Mouse (Mus musculus): ENCODE measurements around the gene Pclo. TPM values are rescaled to one million over a fixed set of nuclear protein-coding genes. Genes with fewer than 3 reads are reported as not detected.
"Not testable (repeated sequence)": the region's sequence is repeated elsewhere in the genome, so short reads cannot be mapped to it uniquely, and the experiment has no call there.

Pclo gene
- total RNA-seq (2022), result 10 to 100 TPM in 3 of 4 experiments, 1 to 10 TPM in 1; 8.2 to 15.3 (median 12.8) TPM

GRCm38 (mm10) chr5:14514631-14515523 is at the start of gene Pclo:
Pclo (plus strand) TSS chr5:14514918.
- DNase-seq, result peak; percentile 70

GRCm38 (mm10) chr5:14494431-14494830 is 20.3 kb upstream of the Pclo start:
- not testable (repeated sequence) for DNase-seq

GRCm38 (mm10) chr5:14508522-14508921 is 6.2 kb upstream of the Pclo start:
- DNase-seq, result no peak

GRCm38 (mm10) chr5:14509621-14510020 is 5.1 kb upstream of the Pclo start:
- no peak for DNase-seq

GRCm38 (mm10) chr5:14518131-14518832 is 3.6 kb downstream of the Pclo start:
- no peak for DNase-seq

- no peak for DNase-seq
Observed at GRCm38 (mm10) chr5:14522006-14522405, 7.3 kb downstream of the Pclo start.

GRCm38 (mm10) chr5:14526038-14526437 is 11.3 kb downstream of the Pclo start:
- DNase-seq, result no peak

GRCm38 (mm10) chr5:14527796-14528195 is 13.1 kb downstream of the Pclo start:
- no peak for DNase-seq

- DNase-seq, result no peak
Observed at GRCm38 (mm10) chr5:14531906-14532305, 17.2 kb downstream of the Pclo start.

- no peak for DNase-seq
Observed at GRCm38 (mm10) chr5:14539346-14539745, 24.6 kb downstream of the Pclo start.

- no peak for DNase-seq
Observed at GRCm38 (mm10) chr5:14539961-14540627, 25.4 kb downstream of the Pclo start.

GRCm38 (mm10) chr5:14575626-14576025 is 60.9 kb downstream of the Pclo start:
- DNase-seq, result no peak

GRCm38 (mm10) chr5:14591479-14591878 is 76.8 kb downstream of the Pclo start:
- DNase-seq, result no peak

- no peak for DNase-seq
Observed at GRCm38 (mm10) chr5:14595426-14596013, 80.8 kb downstream of the Pclo start.

- no peak for DNase-seq
Observed at GRCm38 (mm10) chr5:14608318-14608717, 93.6 kb downstream of the Pclo start.

GRCm38 (mm10) chr5:14621146-14621545 is 106.4 kb downstream of the Pclo start:
- no peak for DNase-seq

- DNase-seq, result no peak
Observed at GRCm38 (mm10) chr5:14623360-14623759, 108.6 kb downstream of the Pclo start.

GRCm38 (mm10) chr5:14641260-14641659 is 126.5 kb downstream of the Pclo start:
- DNase-seq, result no peak

GRCm38 (mm10) chr5:14645856-14646255 is 131.1 kb downstream of the Pclo start:
- no peak for DNase-seq

- DNase-seq, result no peak
Observed at GRCm38 (mm10) chr5:14660637-14661036, 145.9 kb downstream of the Pclo start.

GRCm38 (mm10) chr5:14662180-14662579 is 147.5 kb downstream of the Pclo start:
- no peak for DNase-seq

- DNase-seq, result no peak
Observed at GRCm38 (mm10) chr5:14662603-14663002, 147.9 kb downstream of the Pclo start.

- DNase-seq, result no peak
Observed at GRCm38 (mm10) chr5:14680419-14680818, 165.7 kb downstream of the Pclo start.

Data from adrenal gland, adult 8-10 months (tissue).